Mouse (Mus musculus): Measurements from ENCODE around the gene Ifna4.

- TF ChIP-seq CTCF (IDR thresholded peaks at IDR 0.05) (no peak), EP300 (IDR thresholded peaks at IDR 0.05) (no peak)
Measured at GRCm38 (mm10) chr4:88878772-88879171, 37.1 kb downstream of the Ifna4 start.

Data from lung, postnatal 0 days (tissue).